Mouse (Mus musculus): ENCODE measurements around the gene Gm49383. TPM values are rescaled to one million over a fixed set of nuclear protein-coding genes. Genes with fewer than 3 reads are reported as not detected.
"Not testable (repeated sequence)": the region's sequence is repeated elsewhere in the genome, so short reads cannot be mapped to it uniquely, and the experiment has no call there.

Gene Gm49383
- total RNA-seq, 2 experiments from 2014 or later = 2.6 to 3.6 TPM

- intact Hi-C loops (cut with DNase I) = no loop called here
- peak; percentile 92 to 96 for DNase-seq
These were observed 28.3 kb downstream of the Gm49383 start, which contains the start of gene Lrr1 for GRCm38 (mm10) chr12:69168461-69169106. Lrr1 (plus strand) TSS chr12:69168814.

- DNase-seq = no peak
- intact Hi-C loops (cut with DNase I) = no loop called here
These were observed 29.0 kb downstream of the Gm49383 start for GRCm38 (mm10) chr12:69167656-69168460.

DNA sequence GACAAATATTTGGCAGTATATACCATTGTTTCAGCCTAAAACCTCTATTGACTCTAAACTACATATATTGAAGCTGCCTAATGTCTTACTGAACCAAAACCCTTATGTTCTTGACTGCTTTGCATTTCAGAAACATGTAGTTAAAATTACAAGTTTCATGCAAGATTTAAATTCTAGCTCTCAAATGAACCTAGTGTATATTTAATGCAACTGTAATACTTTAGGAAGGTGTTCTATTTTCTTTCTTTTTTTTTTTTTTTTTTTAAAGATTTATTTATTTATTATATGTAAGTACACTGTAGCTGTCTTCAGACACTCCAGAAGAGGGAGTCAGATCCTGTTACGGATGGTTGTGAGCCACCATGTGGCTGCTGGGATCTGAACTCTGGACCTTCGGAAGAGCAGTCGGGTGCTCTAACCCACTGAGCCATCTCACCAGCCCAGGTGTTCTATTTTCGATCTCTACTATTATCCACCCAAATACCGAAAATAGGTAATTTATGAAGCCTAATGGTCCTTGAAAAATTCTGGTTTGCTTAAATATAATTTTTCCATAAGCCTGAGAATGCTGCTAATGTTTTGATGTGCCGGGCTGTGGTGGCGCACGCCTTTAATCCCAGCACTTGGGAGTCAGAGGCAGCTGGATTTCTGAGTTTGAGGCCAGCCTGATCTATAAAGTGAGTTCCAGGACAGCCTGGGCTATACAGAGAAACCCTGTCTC, 29.9 kb downstream of the Gm49383 start:
- DNase-seq; intact Hi-C loops (cut with DNase I): not testable (repeated sequence)

DNA sequence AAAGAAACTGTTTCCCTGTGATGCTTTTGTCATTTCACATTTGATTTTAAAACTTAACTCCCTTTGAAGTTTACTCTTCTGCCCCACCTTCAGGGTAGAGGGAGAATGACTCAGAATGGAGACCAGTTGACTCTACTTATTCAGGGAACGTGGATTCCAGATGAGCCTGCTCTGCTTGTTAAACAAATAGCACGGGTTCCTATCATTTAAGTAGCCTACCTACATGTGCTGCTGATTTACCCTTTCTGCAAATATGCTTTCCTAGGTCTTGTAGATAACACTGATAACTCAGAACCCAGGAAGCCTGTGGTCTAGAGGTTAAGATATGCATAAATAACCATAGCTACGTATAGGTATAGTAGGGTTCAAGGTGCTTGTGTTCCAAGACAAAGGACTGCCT, 32.0 kb downstream of the Gm49383 start:
- intact Hi-C loops (cut with DNase I) = no loop called here

DNA sequence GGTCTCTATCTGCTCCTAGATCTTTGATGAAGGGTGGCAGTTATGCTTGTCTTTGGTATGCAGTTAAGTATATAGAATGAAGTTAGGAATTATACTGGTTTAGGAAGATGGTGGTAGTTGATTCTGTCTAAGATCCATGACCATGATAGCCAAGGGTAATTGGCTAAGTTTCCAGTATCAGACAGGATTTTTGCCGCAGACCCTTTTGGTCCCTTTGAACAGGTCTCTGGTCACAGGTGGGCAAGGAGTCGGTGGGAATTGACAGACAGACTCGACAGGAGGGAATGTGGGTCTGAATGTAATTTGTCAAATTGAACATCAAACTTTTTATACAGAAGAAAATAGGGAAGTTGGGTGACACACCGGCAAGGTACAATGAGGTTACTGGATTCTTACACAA, 33.3 kb downstream of the Gm49383 start:
- intact Hi-C loops (cut with DNase I); DNase-seq: not testable (repeated sequence)

More for the DNA sequence above, 32.0 kb downstream of the Gm49383 start:
- no peak for DNase-seq

DNA sequence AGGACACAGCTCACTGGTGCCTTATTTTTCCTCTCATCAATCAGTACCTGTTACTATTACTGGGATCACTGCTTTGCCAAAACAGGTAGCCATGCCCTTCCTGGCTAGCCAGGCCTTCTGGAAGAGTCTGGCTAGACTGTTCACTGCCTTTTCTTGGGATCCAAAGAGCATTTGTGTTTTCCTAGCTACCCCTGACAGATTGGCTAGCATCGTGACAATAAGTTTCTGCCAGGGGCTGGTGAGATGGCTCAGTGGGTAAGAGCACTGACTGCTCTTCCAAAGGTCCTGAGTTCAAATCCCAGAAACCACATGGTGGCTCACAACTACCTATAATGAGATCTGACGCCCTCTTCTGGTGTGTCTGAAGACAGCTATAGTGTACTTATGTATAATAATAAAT, 36.2 kb downstream of the Gm49383 start:
- intact Hi-C loops (cut with DNase I) = not testable (repeated sequence)

GRCm38 (mm10) chr12:69159578-69159940, 37.3 kb downstream of the Gm49383 start:
- DNase-seq = peak in 1 of 2 experiments; percentile 44
- intact Hi-C loops (cut with DNase I) = no loop called here

More for the DNA sequence above, 36.2 kb downstream of the Gm49383 start:
- not testable (repeated sequence) for DNase-seq

DNA sequence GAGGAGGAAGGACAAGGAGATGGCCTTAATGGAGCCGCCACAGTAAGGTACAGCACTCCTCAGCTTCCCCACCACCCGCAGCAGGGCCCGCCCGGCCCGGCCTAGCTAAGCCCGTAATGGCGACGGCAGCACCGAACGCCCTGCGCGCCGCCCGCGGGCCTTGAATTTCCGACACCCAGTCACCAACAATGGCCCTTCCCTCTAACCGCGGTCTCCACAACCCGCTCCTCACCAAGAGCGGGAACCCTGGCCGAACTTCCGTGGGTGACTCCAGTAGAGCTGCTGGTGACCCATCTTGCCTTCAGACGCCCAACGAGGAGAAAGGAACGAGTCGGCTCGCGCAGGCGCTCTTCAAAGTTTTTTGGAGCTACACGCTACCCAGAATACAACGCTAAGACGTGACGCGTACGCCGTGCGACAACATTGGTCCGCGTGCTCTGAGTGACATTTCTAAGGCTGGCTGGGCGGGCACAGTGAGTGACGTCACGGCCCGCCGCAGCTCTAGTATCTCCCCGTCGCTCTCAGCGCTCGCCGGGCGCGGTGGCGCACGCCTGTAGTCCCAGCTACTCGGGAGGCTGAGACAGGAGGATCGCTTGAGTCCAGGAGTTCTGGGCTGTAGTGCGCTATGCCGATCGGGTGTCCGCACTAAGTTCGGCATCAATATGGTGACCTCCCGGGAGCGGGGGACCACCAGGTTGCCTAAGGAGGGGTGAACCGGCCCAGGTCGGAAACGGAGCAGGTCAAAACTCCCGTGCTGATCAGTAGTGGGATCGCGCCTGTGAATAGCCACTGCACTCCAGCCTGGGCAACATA, 37.9 kb downstream of the Gm49383 start, which contains the start of gene Rps29:
Gene Rps29, minus strand, starts transcription at position 422 of the 813 bp plus-strand sequence.
- peak; percentile 97 for DNase-seq
- intact Hi-C loops (cut with DNase I) = not testable (repeated sequence)

DNA sequence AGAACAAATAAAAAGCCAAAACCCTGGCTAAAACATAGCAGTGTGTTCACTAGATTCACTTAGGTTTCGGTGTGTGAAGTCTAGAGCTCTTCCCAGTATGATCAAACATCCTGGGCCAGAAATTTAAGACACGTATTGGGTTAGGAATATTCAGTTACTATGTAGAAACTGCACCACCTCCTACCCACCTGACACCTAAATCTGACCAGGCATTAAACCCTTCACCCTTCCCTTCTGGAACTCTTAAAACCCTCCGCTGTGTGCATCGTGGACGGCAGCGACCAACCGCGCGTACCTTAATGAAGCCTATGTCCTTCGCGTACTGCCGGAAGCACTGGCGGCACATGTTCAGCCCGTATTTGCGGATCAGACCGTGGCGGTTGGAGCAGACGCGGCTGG, 38.5 kb downstream of the Gm49383 start:
- intact Hi-C loops (cut with DNase I) = no loop called here
- no peak for DNase-seq

- intact Hi-C loops (cut with DNase I) = no loop called here
- DNase-seq = no peak
These were observed 39.8 kb downstream of the Gm49383 start for GRCm38 (mm10) chr12:69157107-69157506.

- intact Hi-C loops (cut with DNase I) = no loop called here
- DNase-seq = no peak
These were observed 40.5 kb downstream of the Gm49383 start for GRCm38 (mm10) chr12:69156436-69156835.

GRCm38 (mm10) chr12:69155923-69156322, 41.0 kb downstream of the Gm49383 start:
- intact Hi-C loops (cut with DNase I) = no loop called here
- no peak for DNase-seq

DNA sequence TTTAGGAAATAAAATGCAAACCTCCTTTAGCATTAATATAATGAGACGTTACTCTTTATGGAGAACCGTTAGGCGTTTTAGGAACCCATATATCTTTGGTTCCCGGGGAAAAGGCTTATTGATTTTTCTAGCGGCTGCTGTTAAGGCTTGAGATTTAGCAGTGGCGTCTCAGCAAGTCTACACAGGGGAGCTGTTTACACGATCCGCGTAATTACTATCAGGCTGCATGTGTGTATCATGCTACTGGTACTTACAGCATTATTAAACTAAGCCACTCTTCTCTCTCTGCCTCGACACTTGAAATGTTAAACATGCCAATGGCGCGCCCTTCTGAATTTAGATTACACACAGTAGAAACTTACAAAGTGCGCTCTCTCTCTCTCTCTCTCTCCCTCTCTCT, 46.9 kb downstream of the Gm49383 start:
- intact Hi-C loops (cut with DNase I) = no loop called here
- DNase-seq = no peak

DNA sequence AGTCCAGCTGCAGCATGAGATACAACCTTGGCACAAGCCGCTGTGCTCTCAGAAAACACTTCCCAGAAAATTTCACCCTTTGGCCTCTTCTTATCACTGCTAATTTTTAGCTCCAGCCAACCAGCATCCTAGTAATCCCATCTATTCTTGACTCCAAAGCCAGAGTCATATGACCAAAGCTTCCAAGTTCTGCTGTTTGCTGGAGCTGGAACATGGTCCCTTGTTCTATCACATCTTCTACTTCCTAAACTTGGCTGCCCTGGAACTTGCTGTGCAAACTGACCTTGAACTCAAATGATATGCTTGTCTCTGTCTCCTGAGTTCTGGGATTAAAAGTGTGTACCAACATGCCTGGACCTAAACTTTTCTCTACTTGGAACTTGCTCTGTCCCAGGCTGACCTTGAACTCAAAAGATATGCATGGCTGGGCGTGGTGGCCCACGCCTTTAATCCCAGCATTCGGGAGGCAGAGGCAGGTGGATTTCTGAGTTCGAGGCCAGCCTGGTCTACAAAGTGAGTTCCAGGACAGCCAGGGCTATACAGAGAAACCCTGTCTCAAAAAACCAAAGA, 49.7 kb downstream of the Gm49383 start:
- no peak for DNase-seq
- intact Hi-C loops (cut with DNase I) = no loop called here

GRCm38 (mm10) chr12:69143460-69143859, 53.4 kb downstream of the Gm49383 start:
- no peak for DNase-seq
- intact Hi-C loops (cut with DNase I) = no loop called here

DNA sequence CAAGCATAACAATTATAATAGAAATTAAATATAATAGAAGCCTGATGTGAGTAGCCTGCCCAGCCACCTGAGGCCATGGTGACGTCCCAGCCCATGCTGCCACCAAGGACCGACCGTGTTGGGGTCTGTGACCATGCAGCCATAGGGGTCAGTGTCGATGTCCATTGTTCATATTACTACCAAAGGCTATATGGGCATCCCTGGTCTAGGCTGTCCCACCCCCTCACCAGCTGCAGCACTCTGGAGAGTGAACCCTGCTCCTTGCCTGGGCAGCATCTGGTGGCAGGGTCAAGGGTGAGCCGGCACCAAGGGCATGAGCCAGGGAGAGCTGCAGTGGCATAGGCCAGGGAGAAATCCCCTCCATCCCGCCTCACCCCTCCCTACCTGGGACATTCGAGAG, 57.1 kb downstream of the Gm49383 start:
- intact Hi-C loops (cut with DNase I) = no loop called here
- DNase-seq = no peak

DNA sequence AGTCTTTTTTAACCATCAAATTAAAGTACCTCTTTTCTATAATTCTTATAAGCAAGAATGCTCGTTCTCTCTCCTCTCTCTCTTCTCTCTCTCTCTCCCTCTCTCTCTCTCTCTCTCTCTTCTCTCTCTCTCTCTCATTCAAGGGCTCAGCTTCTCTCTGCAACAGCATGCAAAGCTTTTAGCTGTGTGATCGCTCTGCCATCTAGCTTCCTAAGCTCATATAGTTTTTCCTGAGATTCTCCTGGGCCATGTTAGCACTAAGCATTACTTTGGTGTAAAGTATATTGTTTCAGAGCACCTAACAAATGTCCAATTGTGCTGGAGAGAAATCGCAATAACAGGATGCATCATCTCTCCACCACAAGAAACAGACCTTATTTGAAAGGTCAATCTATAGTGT, 57.7 kb downstream of the Gm49383 start:
- intact Hi-C loops (cut with DNase I) = no loop called here
- DNase-seq = no peak

All from heart, postnatal 36 days (tissue).